In the genomic region with DNA sequence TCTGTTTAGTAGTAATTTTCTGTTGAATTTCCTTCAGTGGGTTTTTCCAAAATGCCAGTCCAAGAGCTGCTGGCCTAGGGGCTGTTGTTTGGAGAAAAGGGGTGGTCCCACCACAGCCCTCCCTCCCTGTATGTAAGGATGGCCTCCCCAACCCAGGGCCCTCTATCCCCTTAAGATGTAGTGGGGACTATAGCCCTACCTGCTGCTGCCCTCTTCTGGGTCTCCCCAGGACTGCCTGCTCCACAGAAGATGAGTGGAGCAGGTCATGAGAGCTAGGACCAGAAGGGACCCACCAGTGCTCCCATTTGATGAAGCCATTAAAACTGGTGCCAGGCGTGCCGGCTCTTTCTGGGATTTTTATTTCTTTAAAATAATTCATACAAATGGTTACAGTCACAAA, we compare ENCODE assay signal across 11 mouse cellular contexts. TPM values are rescaled to one million over a fixed set of nuclear protein-coding genes. Genes with fewer than 3 reads are reported as not detected.
A peak's percentile ranks its signal among the peaks of the same experiment; 100 is the strongest.
DNase-seq lines count a peak whose midpoint lies in the region; ATAC-seq and TF ChIP-seq lines count a peak whose summit lies in the region.
"Had no signal": no experiment of that assay in that cellular context is flagged by ENCODE, and none has a peak within 500 bp of the region (broad histone marks: within the 10 kb centered on the region; RNA-seq: fewer than 3 reads in every experiment).

No protein-coding gene starts in this region.

- peaks cover 71% of the 10 kb centered on the region for H3K36me3 ChIP-seq in limb, embryonic 14.5 days (ENCODE audit: control insufficient read depth, insufficient read depth, low read length)

- 0 out of 2 replicates have a peak, but pooled peaks have one; percentile 48 for ATAC-seq in limb, embryonic 14.5 days (ENCODE audit: low FRiP score, low read depth)

- H3K4me2 ChIP-seq in limb, embryonic 14.5 days (replicated peaks; ENCODE audit: low read depth, low read length, severe bottlenecking) = no peak overlapping the region
- H3K4me2 ChIP-seq: embryonic facial prominence, embryonic 13.5 days; midbrain, embryonic 12.5 days had no signal

- no peaks in the 10 kb centered on the region for H3K9me3 ChIP-seq in limb, embryonic 14.5 days (ENCODE audit: control insufficient read depth, low read length)
- H3K9me3 ChIP-seq: embryonic facial prominence, embryonic 13.5 days; midbrain, embryonic 12.5 days had no signal

- H3K27me3 ChIP-seq in limb, embryonic 14.5 days (ENCODE audit: control insufficient read depth, insufficient read depth, low read length) = no peaks in the 10 kb centered on the region
- H3K27me3 ChIP-seq: embryonic facial prominence, embryonic 13.5 days; midbrain, embryonic 12.5 days had no signal

- 0 out of 2 replicates have a peak, but pooled peaks cover 2% of the 10 kb centered on the region for H3K4me1 ChIP-seq in limb, embryonic 14.5 days (ENCODE audit: control insufficient read depth, insufficient read depth, low read length)
- H3K4me1 ChIP-seq: embryonic facial prominence, embryonic 13.5 days; midbrain, embryonic 12.5 days had no signal

- peak; percentile 71 for TF ChIP-seq CTCF in layer of hippocampus, adult 2 months (conservative IDR thresholded peaks at IDR 0.05)
- TF ChIP-seq CTCF in brain, embryonic 14.5 days (IDR thresholded peaks at IDR 0.05; ENCODE audit: borderline replicate concordance, extremely low read depth, insufficient read depth, insufficient read length) = peak; percentile 27; the same call in 1 of the 2 replicates

- no peak overlapping the region for H3K4me3 ChIP-seq in layer of hippocampus, adult 2 months
- no peak overlapping the region for H3K4me3 ChIP-seq in limb, embryonic 14.5 days (replicated peaks; ENCODE audit: low read length)
- H3K4me3 ChIP-seq: embryonic facial prominence, embryonic 13.5 days; midbrain, embryonic 12.5 days had no signal

- no peak overlapping the region for H3K9ac ChIP-seq in limb, embryonic 14.5 days (ENCODE audit: low read depth, low read length, severe bottlenecking)
- H3K9ac ChIP-seq: embryonic facial prominence, embryonic 13.5 days; midbrain, embryonic 12.5 days had no signal

- peak; percentile 51 to 55 for DNase-seq in cerebellum, adult 18-20 months
- DNase-seq in cerebellum, adult 11-12 months = no peak
- no peak for DNase-seq in layer of hippocampus, adult 2 months (ENCODE audit: low spot score in 2 of 2)
- DNase-seq in layer of hippocampus, adult 9-10 months (ENCODE audit: low spot score) = no peak
- DNase-seq in brain, embryonic 14.5 days (ENCODE audit: low read depth) = no peak
- no peak for DNase-seq in limb, embryonic 14.5 days (ENCODE audit: low spot score)
- no peak for DNase-seq in B cell, adult 2 months
- no peak for DNase-seq in MN1 (ENCODE audit: low spot score)
- DNase-seq: right cerebral cortex, adult 18-20 months had no signal

- no peak overlapping the region; the same call in 1 of the 2 replicates for H3K27ac ChIP-seq in layer of hippocampus, adult 2 months
- no peak overlapping the region for H3K27ac ChIP-seq in limb, embryonic 14.5 days (replicated peaks; ENCODE audit: low read depth, low read length)
- H3K27ac ChIP-seq: embryonic facial prominence, embryonic 13.5 days; midbrain, embryonic 12.5 days had no signal

- TF ChIP-seq POLR2A in brain, embryonic 14.5 days (IDR thresholded peaks at IDR 0.05; ENCODE audit: borderline replicate concordance, extremely low read depth, insufficient read depth, insufficient read length, poor library complexity, severe bottlenecking) = no peak
- no peak for TF ChIP-seq POLR2A in limb, embryonic 14.5 days (IDR thresholded peaks at IDR 0.05; ENCODE audit: borderline replicate concordance, extremely low read depth, insufficient read depth, insufficient read length)

- WGBS in limb, embryonic 14.5 days = 70% methylated on average over 2 of the region's 2 CpGs

RNA-seq across cellular contexts. Expression of a gene that starts 27.4 kb away (rescaled TPM):
- 100 to 1,000 TPM; 285 to 286 TPM for total RNA-seq in layer of hippocampus, adult 2 months (2021)
- polyA plus RNA-seq in brain, embryonic 14.5 days (2012; rRNA removed) = 400 and 428 TPM in 2 replicates
- 266 and 270 TPM in 2 replicates for polyA plus RNA-seq in limb, embryonic 14.5 days (2012; rRNA removed)
- 341 and 376 TPM in 2 replicates for polyA plus RNA-seq in limb, embryonic 14.5 days (2014; fragmentation: Nextera tagmentation; extraction: Ambion mirVana)

RNA-seq across cellular contexts. Expression of a gene that starts 29.1 kb away (rescaled TPM):
- total RNA-seq in layer of hippocampus, adult 2 months (2021) = under 1 TPM in 1 of 2 experiments, not detected in 1; 0.34 TPM
- polyA plus RNA-seq in brain, embryonic 14.5 days (2012; rRNA removed) = 2.8 and 3.8 TPM in 2 replicates
- 26.0 and 28.8 TPM in 2 replicates for polyA plus RNA-seq in limb, embryonic 14.5 days (2012; rRNA removed)
- polyA plus RNA-seq in limb, embryonic 14.5 days (2014; fragmentation: Nextera tagmentation; extraction: Ambion mirVana) = 23.1 and 23.9 TPM in 2 replicates

Comparison
In these comparisons a context has a peak if more than half of its experiments do, and no peak if none do; other contexts are left out.
1. DNase-seq: peak in cerebellum, adult 18-20 months (2 of 2); none in cerebellum, adult 11-12 months (single experiment), layer of hippocampus, adult 2 months (0 of 2), layer of hippocampus, adult 9-10 months (single experiment), brain, embryonic 14.5 days (single experiment), limb, embryonic 14.5 days (single experiment), B cell, adult 2 months (0 of 2) and MN1 (single experiment).